In the genomic region with DNA sequence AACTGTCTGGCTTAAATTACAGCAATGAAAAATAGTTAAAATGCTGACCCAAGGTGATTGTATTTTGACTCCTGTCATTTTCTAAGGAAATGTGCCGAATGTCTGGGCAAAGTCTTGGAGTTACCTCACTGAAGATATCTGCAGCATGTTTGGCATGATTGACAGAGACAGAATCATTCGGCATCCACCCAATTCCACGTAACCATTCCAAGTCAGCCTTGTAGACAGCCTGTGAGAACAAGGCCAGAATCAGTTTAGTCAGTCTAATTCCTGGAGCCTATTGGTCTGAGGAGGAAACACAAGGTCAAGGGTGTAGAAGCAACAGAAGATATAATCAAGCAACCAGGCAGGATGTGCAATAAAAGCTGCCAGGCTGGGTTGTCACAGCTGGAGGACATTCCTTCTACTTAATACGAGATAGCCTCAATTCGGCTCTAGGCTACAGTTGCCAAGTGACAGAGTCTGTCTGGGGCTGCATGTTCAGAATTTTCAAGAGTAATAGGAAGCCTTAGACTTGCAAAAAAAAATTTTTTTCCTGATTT, we compare ENCODE assay signal across 10 mouse cellular contexts.
DNase-seq lines count a peak whose midpoint lies in the region; ATAC-seq lines count a peak whose summit lies in the region.
"Had no signal": no experiment of that assay in that cellular context is flagged by ENCODE, and none has a peak within 500 bp of the region (broad histone marks: within the 10 kb centered on the region; RNA-seq: fewer than 3 reads in every experiment).

No protein-coding gene starts in this region.

- DNase-seq in hindbrain, embryonic 11.5 days (ENCODE audit: low spot score): no peak
- DNase-seq in Muller cell, postnatal 12 days (ENCODE audit: inconsistent ontology term): peak; percentile 62
- peak; percentile 23 for DNase-seq in R1 (ENCODE audit: low read depth, low spot score)
- peak; percentile 16 for DNase-seq in embryonic facial prominence, embryonic 10.5 days (ENCODE audit: low spot score)
- DNase-seq in thymus, postnatal 25 days: no peak
- no peak for DNase-seq in ovary, postnatal 14 days (ENCODE audit: low spot score)
- DNase-seq: gastrocnemius, postnatal 10 days; layer of hippocampus, adult 9-11 months had no signal

- no peak overlapping the region for H3K4me2 ChIP-seq in hindbrain, embryonic 16.5 days (ENCODE audit: low read length)
- H3K4me2 ChIP-seq in hindbrain, embryonic 11.5 days (replicated peaks; ENCODE audit: low read depth, low read length): no peak overlapping the region

- no peak overlapping the region for H3K4me3 ChIP-seq in hindbrain, embryonic 16.5 days (ENCODE audit: low read length)
- no peak overlapping the region for H3K4me3 ChIP-seq in hindbrain, embryonic 11.5 days (ENCODE audit: low read depth, low read length)
- no peak overlapping the region for H3K4me3 ChIP-seq in embryonic facial prominence, embryonic 10.5 days
- H3K4me3 ChIP-seq: erythroblast, embryonic 14.5 days had no signal

- no peaks in the 10 kb centered on the region for H3K9me3 ChIP-seq in hindbrain, embryonic 16.5 days (ENCODE audit: control insufficient read depth, low read length)
- H3K9me3 ChIP-seq in hindbrain, embryonic 11.5 days (ENCODE audit: control insufficient read depth, low read length): no peaks in the 10 kb centered on the region
- H3K9me3 ChIP-seq in embryonic facial prominence, embryonic 10.5 days: no peaks in the 10 kb centered on the region

- no peak overlapping the region for H3K27ac ChIP-seq in hindbrain, embryonic 16.5 days (ENCODE audit: low read depth, low read length)
- H3K27ac ChIP-seq in hindbrain, embryonic 11.5 days (ENCODE audit: low read depth, low read length): no peak overlapping the region
- no peak overlapping the region for H3K27ac ChIP-seq in embryonic facial prominence, embryonic 10.5 days (replicated peaks)

- H3K4me1 ChIP-seq in hindbrain, embryonic 16.5 days (ENCODE audit: control insufficient read depth, insufficient read depth, low read depth, low read length): no peaks in the 10 kb centered on the region
- no peaks in the 10 kb centered on the region for H3K4me1 ChIP-seq in hindbrain, embryonic 11.5 days (replicated peaks; ENCODE audit: control insufficient read depth, insufficient read depth, low read length)
- H3K4me1 ChIP-seq in embryonic facial prominence, embryonic 10.5 days: peaks cover 5% of the 10 kb centered on the region; the same call in 1 of the 2 replicates

- H3K27me3 ChIP-seq in hindbrain, embryonic 16.5 days (replicated peaks; ENCODE audit: control insufficient read depth, insufficient read depth, low read length): no peaks in the 10 kb centered on the region
- H3K27me3 ChIP-seq in hindbrain, embryonic 11.5 days (ENCODE audit: control insufficient read depth, insufficient read depth, low read length): no peaks in the 10 kb centered on the region
- H3K27me3 ChIP-seq in embryonic facial prominence, embryonic 10.5 days (replicated peaks; ENCODE audit: low read depth, poor library complexity, severe bottlenecking): no peaks in the 10 kb centered on the region

- no peak overlapping the region for H3K9ac ChIP-seq in hindbrain, embryonic 16.5 days (ENCODE audit: low read depth, low read length)
- H3K9ac ChIP-seq in hindbrain, embryonic 11.5 days (ENCODE audit: low read depth, low read length): no peak overlapping the region

- 53% methylated on average over 5 of the region's 5 CpGs for WGBS in hindbrain, embryonic 16.5 days
- WGBS in hindbrain, embryonic 11.5 days: 72% methylated on average over 5 of the region's 5 CpGs
- WGBS in embryonic facial prominence, embryonic 10.5 days: 63% methylated on average over 5 of the region's 5 CpGs

- no peaks in the 10 kb centered on the region for H3K36me3 ChIP-seq in hindbrain, embryonic 16.5 days (ENCODE audit: control insufficient read depth, insufficient read depth, low read length)
- H3K36me3 ChIP-seq in hindbrain, embryonic 11.5 days (ENCODE audit: control insufficient read depth, insufficient read depth, low read length): no peaks in the 10 kb centered on the region
- H3K36me3 ChIP-seq in embryonic facial prominence, embryonic 10.5 days (replicated peaks): no peaks in the 10 kb centered on the region

- ATAC-seq in hindbrain, embryonic 16.5 days: peak; percentile 20; the same call in 1 of the 2 replicates
- no peak for ATAC-seq in hindbrain, embryonic 11.5 days (ENCODE audit: low FRiP score)

Comparison
In these comparisons a context has a peak if more than half of its experiments do, and no peak if none do; other contexts are left out.
1. DNase-seq: peak in Muller cell, postnatal 12 days (single experiment), R1 (single experiment) and embryonic facial prominence, embryonic 10.5 days (single experiment); none in hindbrain, embryonic 11.5 days (single experiment), thymus, postnatal 25 days (single experiment) and ovary, postnatal 14 days (single experiment).